Mouse (Mus musculus) 3T3-L1 (cell line): ENCODE data around the gene Katnbl1.

Experiments used
- DNase-seq: peaks from one replicate; pipeline ENCODE4 v3.0.0-alpha.2; 2015; ENCODE audit warnings: low read depth, low spot score

Gene Katnbl1

DNA sequence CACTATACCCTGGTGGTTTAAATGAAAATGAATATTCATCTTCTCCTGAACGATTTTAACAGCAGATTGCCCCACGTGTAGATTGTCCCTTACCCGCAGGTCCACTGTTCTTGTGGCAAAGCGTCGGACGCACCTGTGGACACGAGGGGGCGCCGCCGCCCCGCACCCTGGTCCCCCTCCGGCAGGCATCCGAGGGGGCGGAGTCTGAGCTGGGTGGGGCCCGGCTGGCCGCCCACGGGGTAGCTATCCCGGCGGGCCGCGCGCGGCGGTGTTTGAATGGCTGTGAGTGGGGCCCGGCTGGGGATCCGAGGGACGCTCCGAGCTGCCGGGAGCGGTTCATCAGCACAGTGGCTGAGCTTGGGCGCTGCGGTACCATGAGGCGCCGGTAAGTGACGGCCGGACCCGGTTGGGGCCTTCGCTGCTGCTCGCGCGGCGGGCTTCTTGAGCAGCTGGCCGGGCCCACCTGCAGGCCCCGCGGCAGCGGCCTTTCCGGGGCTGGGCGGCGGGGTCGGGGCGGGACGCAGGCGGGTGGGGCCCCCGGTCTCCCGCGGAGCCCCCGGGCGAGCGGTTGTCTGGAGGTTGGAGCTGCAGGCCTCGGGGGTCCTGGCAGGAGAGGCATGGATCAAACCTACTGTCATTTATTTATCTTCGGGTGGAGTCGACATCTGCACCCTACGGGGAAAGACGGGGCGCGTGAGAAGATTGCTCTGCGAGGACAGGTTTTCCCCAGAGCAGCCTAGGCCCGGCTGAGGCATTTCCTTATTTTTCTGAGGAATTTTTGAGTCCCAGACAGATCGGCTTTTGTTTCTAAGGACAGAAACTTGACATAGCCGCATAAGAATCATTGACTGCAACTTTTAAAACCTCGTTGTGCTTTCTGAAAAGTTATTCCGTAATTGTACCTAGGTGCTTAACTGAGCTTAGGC lies at the start of gene Katnbl1:
Katnbl1 (plus strand) TSS at position 239 of the 926 bp plus-strand sequence.
- peak; percentile 93 for DNase-seq

DNA sequence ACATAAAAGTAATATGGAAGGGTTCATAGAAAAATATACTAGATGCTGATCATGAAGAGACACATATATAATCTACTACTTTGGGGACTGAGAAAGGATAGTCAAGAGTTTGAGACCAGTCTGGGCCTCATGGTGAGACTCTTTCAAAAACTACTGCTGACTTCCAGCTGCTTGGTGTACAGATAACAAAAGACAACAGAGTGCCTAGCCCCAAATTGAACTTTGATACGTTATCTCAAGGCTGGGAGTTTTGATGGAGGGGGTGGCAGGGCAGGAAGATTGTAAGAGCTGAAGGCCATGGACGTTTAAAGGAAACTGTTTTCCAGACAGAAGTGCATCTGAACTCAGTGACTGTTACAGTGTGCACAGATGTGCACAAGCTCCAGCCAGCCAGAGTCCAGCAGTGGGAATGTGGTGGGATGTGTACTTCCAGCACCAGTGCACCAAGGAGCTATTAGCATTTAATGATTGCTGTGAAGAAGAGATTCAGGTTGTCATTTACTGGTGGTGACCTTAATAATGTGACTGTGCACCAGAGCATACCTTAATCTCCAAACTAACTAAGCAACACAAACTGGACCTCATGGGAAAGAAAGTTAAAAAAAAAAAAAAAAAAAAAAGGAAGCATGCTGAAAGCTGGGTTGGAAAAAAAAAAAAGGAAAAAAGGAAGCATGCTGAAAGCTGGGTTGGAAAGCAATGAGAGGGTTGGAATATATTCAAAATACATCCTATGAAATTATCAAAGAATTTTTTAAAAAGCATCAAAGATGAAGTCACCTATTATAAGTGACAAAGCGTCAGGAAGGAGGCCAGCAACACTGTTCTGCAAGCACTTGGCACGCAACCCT lies 46.7 kb upstream of the Katnbl1 start:
- no peak for DNase-seq

DNA sequence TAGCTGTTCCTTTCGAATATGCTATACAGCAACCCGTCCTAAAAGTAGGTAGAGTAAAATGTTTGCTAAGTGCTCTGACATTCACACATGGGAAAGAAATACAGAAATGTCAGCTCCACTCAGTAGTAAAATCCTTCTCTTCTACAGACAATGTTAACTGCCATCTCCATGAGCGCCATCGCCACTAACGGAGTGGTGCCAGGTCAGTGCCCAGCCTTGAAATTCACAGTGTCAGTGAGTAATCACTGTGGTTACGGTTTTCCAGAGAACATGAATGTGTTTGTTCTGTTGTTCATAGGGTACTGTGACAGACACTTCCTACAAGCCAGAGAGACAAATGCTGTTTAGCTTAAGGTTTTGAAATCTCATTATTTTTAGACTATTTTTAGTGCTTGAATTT lies 41.8 kb upstream of the Katnbl1 start:
- DNase-seq: peak; percentile 20

DNA sequence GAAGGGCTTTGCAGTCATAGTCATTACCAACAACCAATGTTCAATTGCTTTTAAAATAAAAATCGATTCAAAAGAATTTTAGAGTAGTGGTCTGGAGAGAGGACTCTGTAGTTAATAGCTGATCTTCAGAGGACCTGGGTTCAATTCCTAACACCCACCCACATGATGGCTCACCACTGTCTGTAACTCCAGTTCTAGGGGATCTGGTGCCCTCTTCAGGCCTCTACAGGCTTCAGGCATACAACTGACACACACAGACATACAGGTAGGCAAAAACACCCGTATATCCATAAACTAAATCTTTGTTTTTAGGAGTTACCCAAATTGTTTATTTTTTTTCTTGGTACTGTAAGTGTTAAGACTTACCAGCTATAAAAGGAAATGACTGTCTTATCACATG lies 39.3 kb upstream of the Katnbl1 start:
- peak; percentile 29 for DNase-seq

DNA sequence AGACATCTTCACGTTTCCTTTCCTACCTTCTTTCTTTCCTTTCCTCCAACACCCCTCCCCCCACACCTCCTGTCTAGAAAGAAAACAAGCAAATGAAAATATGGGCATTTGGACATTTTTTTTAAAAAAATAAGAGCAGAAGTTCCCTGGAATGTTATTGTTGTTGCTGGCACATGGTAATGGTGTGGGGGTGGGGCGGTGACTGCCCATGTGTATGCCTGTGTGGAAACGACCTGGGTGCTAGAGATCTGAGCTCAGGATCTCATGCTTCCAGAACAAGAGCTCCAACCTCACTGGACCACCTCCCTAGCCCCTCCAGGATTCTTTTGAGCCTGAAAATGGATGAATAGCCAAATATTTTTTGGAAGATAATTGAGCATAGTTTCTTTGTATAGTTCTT lies 37.9 kb upstream of the Katnbl1 start:
- DNase-seq: no peak

DNA sequence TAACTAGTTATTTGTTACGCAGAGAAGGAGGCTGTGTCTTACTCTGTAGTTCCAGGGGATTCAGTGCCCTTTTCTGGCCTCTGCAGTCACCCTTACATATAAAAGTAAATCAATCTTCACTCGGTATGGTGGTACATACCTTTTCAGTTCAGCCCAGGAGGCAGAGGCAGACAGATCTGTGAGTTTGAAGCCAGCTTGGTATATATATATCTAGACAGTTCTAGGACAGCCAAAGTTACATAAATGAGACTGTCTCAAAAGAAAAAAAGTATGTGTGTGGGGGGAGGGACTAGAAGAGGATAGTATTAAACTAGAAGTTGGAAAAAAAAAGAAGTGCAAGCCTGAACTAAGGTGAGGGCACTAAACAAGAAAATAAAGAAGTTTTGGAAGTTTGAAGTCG lies 30.8 kb upstream of the Katnbl1 start:
- DNase-seq: no peak

GRCm38 (mm10) chr2:112353685-112354455 lies 25.1 kb upstream of the Katnbl1 start:
- DNase-seq: no peak

DNA sequence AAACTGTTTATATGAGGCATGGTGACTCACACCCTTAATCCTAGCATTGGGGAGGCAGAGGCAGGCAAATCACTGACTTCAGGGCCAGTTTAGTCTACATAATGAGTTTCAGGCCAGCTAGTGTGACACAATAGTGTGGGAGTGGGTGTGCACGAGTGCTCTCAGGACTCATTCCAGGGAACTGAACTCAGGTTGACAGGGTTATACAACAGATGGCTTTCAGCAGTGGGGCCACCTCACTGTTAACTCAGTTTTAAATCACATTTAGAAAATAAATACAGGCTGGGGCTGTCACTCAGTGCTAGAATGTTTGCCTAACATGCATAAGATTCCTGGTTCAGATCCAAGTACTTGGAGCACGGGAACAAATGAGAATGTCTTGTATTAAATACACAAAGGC lies 19.4 kb upstream of the Katnbl1 start:
- peak; percentile 86 for DNase-seq

- DNase-seq: no peak
These were observed 18.8 kb upstream of the Katnbl1 start for GRCm38 (mm10) chr2:112360012-112360780.

DNA sequence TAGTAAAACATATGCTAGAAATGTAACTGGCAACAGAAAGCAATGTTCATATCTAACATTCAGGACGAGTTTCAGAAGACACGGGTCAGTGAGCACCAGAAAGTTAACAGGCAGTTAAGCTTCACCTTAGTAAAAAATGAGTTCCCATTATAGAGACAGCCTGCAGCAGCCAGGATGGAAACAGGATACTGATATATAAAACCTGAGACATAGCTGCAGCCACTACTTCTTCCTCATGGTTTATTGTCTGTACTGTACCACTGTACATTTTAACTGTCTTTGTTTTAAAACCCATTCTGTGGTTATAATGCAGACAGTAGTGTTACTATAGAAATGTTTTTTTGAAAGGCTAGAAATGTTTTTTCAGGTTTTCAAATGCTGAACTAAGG lies 18.2 kb upstream of the Katnbl1 start:
- no peak for DNase-seq

GRCm38 (mm10) chr2:112367222-112367621 lies 11.8 kb upstream of the Katnbl1 start:
- no peak for DNase-seq

GRCm38 (mm10) chr2:112367726-112368673 lies 11.0 kb upstream of the Katnbl1 start, which contains the start of gene Emc4:
Gene Emc4 (minus strand): TSS chr2:112368027.
- peak; percentile 94 for DNase-seq

DNA sequence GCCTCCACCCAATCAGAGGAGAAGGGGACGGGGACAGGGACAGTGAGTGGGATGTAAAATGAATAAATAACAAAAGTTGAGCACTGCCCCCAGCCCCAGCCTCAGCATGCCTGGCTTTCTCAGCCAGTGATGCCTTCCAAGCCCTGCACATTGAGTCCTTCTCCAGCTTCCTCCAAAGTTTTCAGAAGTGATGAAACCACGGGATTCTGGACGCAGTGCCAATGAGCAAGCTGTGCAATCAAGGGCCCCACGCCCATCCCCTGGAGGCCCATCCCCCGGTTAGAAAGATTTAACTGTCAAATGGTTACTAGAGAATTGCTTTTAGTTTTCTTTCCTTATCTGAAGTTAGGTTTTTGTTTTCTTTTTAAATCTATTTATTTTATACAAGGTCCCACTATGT lies 9.1 kb upstream of the Katnbl1 start:
- DNase-seq: peak; percentile 87

DNA sequence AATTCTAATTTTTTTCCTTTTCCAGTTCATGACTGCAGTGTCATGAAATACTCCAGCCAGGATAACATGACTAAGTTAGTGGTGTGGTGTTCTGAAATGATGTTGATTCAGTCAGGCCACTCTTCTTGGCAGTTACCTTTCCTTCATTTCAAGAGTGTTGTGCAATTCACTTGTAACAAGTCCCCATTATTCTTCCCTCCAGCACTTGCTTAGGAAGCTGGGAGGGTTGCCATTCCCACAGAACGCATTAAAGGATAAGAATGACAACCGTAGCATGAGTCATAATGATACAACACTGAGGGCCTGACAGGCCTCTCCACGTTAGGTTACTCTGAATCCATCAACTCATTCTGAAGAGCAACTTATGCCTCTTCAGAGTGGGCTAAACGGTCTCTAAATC lies 5.9 kb upstream of the Katnbl1 start:
- peak; percentile 99 for DNase-seq

DNA sequence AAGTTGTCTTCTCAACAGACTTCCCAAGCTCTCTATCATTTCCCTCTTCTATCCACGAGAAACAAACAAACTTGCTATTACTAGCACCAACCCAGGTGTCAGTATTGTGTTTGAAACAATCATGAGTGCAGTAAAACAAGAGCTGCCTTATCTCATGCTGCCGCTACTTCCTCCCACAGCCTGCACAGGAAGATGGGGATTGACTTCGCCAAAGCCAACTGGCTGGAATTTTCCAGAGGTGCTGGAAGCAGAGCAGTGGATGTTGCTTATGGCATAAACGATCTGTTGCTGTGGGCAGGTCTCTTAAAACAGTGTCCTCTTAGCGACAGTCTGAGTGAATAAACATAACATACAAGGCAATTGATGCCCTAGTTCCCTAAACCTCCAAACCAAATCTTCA lies 4.4 kb upstream of the Katnbl1 start:
- no peak for DNase-seq

DNA sequence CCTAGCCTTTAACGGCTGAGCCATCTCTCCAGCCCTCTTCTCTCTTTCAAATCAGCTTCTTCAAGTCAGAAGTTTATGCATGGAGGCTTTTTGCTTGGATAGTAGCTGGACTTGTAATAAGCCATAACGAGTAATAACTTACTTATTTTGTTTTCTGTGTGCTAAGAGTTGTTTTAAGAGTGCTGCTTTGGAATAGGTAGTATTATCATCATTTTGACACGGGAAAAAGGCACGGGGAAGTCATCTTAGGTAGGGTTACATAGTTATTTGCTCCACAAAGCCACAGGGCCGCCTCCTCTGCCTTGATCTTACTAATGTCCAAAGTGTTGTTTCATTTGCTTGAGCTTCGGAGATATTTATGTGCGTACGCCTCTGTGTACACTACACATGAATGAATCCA lies 1.1 kb downstream of the Katnbl1 start:
- DNase-seq: peak; percentile 36

GRCm38 (mm10) chr2:112381219-112381618 lies 2.2 kb downstream of the Katnbl1 start:
- no peak for DNase-seq

DNA sequence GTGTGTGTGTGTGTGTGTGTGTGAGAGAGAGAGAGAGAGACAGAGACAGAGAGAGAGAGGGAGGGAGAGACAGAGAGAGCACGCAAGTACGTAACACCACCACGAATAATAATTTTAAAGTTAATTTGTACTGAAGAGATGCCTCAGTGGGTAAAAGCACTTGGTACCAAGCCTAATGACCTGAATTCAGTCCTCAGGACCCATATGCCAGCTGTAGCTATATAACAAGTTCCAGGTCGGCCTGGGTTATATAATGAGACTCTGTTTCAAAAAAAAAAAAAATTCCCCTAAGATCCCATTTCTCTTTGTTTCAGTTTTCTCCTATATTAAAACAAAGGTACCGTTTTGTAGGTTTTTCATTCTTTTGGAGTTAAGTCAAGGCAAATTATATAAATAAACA lies 11.8 kb downstream of the Katnbl1 start:
- DNase-seq: no peak

DNA sequence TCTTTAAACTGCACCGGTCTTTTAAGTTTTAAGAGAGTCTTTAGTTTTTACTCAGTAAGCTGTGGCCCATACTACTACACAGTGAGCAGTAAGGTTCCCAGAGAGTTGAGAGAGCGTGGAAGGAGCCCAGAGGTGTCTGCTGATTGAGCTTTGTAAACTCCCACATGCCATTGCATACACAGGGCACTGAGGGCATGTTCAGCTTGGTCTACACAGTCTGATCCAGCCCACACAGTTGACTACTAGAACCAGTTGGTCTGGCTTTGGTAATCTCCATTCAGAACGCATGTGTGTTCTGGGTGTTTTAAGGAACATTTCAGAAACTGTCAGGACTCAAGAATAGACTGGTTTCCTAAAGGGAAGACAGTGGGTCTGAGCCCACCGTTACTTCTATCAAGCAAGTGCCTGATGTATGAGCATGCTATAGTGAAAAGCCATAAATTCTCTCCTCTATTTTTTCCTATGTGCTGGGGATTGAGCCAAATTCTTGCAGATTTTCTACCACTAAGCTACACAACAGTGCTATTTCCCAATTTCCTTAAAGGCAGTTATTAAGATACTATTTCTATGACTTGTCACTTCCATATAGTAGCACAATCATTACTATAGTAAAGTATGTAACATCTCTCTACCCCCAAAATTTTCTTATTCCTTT lies 12.5 kb downstream of the Katnbl1 start:
- no peak for DNase-seq
